Mouse (Mus musculus) embryonic facial prominence, embryonic 10.5 days (tissue): ENCODE data around the gene Bank1. TPM values are rescaled to one million over a fixed set of nuclear protein-coding genes. Genes with fewer than 3 reads are reported as not detected.

Experiments
- DNase-seq: peaks from one replicate; pipeline ENCODE4 v3.0.0-alpha.2; 2017; ENCODE audit warnings: low spot score
- H3K27ac ChIP-seq: fragments of 300-500 bp; sonication (generic); replicated peaks from 2 replicates; pipeline ENCODE4 v1.5.1; 2016; ENCODE audit warnings: mild to moderate bottlenecking
- H3K27me3 ChIP-seq: fragments of 300-500 bp; sonication (generic); replicated peaks from 2 replicates; pipeline ENCODE4 v1.6.1; 2016; ENCODE audit warnings: low read depth, mild to moderate bottlenecking; ENCODE audit not compliant: poor library complexity, severe bottlenecking
- H3K36me3 ChIP-seq: fragments of 300-500 bp; sonication (generic); replicated peaks from 2 replicates; pipeline ENCODE4 v1.6.1; 2016; ENCODE audit warnings: mild to moderate bottlenecking, moderate library complexity
- H3K4me1 ChIP-seq: fragments of 300-500 bp; sonication (generic); 2 replicates; pipeline ENCODE4 v1.6.1; 2016
- H3K4me3 ChIP-seq: fragments of 300-500 bp; sonication (generic); 2 replicates; pipeline ENCODE4 v1.5.1; 2016; ENCODE audit warnings: mild to moderate bottlenecking, moderate library complexity
- H3K9me3 ChIP-seq: fragments of 300-500 bp; sonication (generic); 2 replicates; pipeline ENCODE4 v1.6.1; 2016; ENCODE audit warnings: mild to moderate bottlenecking
- WGBS: fragments of 180-500 bp; shearing (Covaris S2); methylation state at CpG from one replicate; pipeline ENCODE4 v1.1.7; 2016; 5-methylcytosine and 5-hydroxymethylcytosine counted together
- polyA plus RNA-seq: library from polyadenylated mRNA; unstranded; fragments of >200 nt; fragmentation: Nextera tagmentation; extraction: Ambion mirVana; gene quantifications from 2 replicates; pipeline ENCODE4 v1.2.1, GENCODE M21; 2016

Gene Bank1
- polyA plus RNA-seq, 1 experiment from 2014 or later, result 0.31 TPM

DNA sequence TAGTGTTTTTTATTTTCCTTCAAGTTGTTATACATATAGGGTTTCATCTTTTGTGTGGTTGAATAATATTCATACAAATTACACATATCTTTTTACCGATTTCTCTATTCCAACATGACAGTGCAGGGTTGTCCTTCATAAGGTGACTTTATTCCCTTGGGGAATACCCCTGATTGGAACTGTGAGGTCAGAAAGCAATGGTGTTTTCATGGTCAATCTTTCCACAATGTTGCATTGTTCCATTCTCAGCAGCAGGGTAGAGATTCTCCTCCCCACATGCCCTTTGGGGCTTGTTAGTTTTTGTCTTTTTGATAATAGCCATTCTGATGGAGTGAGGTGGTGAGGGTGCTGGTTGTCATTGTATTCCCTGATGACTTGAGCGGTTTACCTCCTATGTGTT is 80.9 kb downstream of the Bank1 start:
- no peaks in the 10 kb centered on the region for H3K4me1 ChIP-seq
- H3K36me3 ChIP-seq, result no peaks in the 10 kb centered on the region
- no peaks in the 10 kb centered on the region for H3K9me3 ChIP-seq
- 42% methylated on average over 2 of the region's 2 CpGs for WGBS
- DNase-seq, result no peak
- H3K4me3 ChIP-seq, result no peak overlapping the region
- no peak overlapping the region for H3K27ac ChIP-seq
- no peaks in the 10 kb centered on the region for H3K27me3 ChIP-seq

DNA sequence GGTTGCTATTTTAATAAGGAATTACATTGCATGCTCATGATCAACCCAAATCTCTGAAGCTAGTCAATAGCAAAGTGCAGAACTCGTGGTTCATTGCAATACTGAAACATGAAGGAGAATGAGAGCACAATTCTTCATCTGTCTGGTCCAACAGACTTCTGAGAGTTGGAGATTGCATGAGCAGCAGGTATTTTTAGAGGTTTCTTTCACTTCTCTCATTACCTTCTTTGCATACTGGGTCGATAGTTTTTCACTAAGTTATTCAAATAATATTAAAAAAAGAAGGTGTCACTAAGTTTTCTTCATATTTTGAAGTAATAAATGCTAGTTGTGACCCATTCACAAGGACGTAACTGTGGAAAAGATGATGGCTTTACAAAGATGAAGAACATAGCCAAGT is 87.1 kb downstream of the Bank1 start:
- H3K27me3 ChIP-seq, result no peaks in the 10 kb centered on the region
- 82% methylated on average over 3 of the region's 3 CpGs for WGBS
- H3K27ac ChIP-seq, result no peak overlapping the region
- DNase-seq, result no peak
- no peak overlapping the region for H3K4me3 ChIP-seq
- no peaks in the 10 kb centered on the region for H3K4me1 ChIP-seq
- no peaks in the 10 kb centered on the region for H3K36me3 ChIP-seq
- H3K9me3 ChIP-seq, result no peaks in the 10 kb centered on the region

DNA sequence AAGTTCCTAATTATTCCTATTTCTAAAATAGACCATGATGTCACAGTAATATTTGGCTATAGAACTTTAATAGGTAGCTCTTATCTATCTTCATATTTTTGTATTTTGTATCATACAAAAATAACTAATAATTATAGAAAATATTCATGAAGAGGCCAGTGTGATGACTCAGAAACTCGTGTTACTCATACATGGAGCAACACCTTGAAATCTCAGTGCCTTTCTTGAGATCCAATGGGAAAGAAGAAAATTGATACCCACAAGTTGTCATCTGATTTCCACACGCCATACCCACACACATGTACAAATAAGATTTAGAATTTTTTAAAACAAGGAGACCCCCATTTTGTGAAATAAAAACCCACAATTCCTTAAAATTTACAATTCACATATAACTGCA is 92.4 kb downstream of the Bank1 start:
- WGBS, result 76% methylated on average over 2 of the region's 2 CpGs
- no peak overlapping the region for H3K27ac ChIP-seq
- H3K4me3 ChIP-seq, result no peak overlapping the region
- no peaks in the 10 kb centered on the region for H3K4me1 ChIP-seq
- no peaks in the 10 kb centered on the region for H3K36me3 ChIP-seq
- H3K9me3 ChIP-seq, result no peaks in the 10 kb centered on the region
- no peak for DNase-seq
- no peaks in the 10 kb centered on the region for H3K27me3 ChIP-seq

DNA sequence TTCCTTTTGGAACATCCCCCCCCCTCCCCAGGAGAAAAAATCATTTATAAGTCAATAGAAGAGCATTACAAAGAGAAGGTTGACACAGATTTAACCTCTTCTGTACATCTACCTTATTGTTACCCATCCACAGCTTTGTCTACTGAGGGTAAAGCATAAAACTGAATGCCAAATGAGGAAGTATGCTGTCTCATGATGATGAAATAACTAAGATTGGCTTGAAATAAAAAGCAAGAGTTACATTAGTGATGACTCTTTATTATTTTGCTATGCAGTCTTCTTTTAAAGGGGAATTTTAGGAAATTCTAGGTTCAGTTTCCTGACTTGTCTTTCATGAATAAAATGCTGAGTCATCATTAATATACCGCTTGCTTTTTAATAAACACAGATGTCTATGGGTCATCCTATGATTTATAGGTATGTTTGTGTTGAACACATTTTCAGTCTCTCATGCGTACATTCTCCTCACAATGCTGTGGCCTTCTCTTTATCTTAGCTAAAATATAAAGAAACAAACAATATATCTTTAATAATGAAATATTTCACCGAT is 95.2 kb downstream of the Bank1 start:
- H3K36me3 ChIP-seq, result no peaks in the 10 kb centered on the region
- H3K4me3 ChIP-seq, result no peak overlapping the region
- H3K27ac ChIP-seq, result no peak overlapping the region
- no peaks in the 10 kb centered on the region for H3K4me1 ChIP-seq
- no peak for DNase-seq
- WGBS, result 94% methylated on average over 3 of the region's 3 CpGs
- no peaks in the 10 kb centered on the region for H3K9me3 ChIP-seq
- no peaks in the 10 kb centered on the region for H3K27me3 ChIP-seq

DNA sequence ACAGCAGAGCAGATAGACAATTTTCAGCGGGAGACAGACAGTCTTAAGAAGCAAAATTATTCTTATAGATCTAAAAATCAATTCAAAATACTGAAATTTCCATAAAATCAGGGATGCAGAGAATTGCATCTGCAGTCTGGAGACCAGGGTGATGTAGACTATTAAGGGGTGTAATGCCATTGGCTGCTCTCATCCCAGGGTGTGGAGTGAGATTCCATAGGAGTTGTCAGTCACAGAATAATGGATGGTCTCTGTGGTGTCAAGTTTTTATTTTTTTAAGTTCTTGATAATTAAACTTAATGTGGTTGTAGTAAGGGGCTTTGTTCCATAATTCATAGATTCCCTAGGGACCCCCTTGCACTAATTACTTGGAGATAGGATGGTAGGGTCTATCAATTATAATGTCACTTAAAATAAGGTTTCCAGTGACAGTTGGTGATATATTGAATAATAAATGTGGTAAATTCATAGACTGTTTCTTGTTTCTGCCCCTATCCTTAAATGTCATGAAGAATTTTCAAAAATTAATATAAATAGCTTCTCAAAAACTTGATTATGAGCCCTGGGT is 136.1 kb downstream of the Bank1 start:
- WGBS, result 75% methylated on average over 1 of the region's 1 CpGs
- no peak for DNase-seq
- Histone ChIP-seq H3K4me3 (no peak overlapping the region), H3K36me3 (no peaks in the 10 kb centered on the region), H3K9me3 (no peaks in the 10 kb centered on the region), H3K27ac (no peak overlapping the region), H3K27me3 (no peaks in the 10 kb centered on the region), H3K4me1 (no peaks in the 10 kb centered on the region)

DNA sequence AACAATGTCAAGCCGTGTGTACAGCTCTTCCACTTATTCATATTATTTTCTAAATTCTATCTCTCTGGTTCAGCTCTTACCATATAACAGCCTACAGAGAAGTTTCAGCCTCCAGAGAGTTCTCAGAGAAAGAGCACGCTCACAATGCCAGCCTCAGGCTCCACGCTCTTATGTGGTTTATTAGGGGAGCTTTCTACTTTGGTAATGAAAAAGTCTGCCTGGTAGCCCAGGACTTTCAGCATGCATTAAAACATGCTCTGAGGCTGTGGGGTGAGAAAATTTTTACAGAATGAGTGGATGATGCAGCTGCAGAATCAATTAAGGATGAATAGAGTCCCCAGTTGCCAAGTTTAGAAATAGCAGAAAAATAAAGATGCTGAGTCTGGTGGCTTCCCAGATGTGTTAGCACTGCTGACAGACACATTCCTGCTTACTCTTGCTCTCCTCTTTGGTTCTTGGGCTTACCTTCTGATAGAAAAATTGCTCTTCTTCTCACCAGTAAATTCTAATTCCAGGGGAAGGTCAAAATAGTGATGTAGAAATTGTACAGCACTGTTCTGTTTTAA is 139.2 kb downstream of the Bank1 start:
- Histone ChIP-seq H3K36me3 (no peaks in the 10 kb centered on the region), H3K4me3 (no peak overlapping the region), H3K27me3 (no peaks in the 10 kb centered on the region), H3K4me1 (no peaks in the 10 kb centered on the region), H3K27ac (no peak overlapping the region), H3K9me3 (no peaks in the 10 kb centered on the region)
- no peak for DNase-seq
- 89% methylated on average over 3 of the region's 3 CpGs for WGBS

DNA sequence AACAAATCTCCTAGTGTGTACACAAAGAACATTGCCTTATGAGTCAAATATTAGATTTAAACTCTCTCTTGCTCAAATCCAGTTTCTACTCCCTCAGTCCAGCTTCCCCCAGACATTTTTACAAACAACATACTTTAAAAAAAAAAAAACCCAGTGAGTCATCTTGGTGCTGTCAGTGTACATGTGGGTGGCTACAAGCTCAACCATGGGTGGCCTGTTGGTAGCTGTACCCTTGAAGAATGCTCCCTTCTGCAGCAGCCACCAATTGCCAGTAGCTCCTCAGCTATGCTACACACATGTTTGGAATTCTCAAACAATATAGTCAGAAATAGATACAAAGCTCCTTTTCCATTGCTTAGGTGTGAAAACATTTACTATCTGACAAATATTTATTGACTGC is 154.2 kb downstream of the Bank1 start:
- no peak overlapping the region for H3K27ac ChIP-seq
- H3K36me3 ChIP-seq, result no peaks in the 10 kb centered on the region
- no peaks in the 10 kb centered on the region for H3K4me1 ChIP-seq
- H3K9me3 ChIP-seq, result no peaks in the 10 kb centered on the region
- no peak overlapping the region for H3K4me3 ChIP-seq
- no peak for DNase-seq
- H3K27me3 ChIP-seq, result no peaks in the 10 kb centered on the region

DNA sequence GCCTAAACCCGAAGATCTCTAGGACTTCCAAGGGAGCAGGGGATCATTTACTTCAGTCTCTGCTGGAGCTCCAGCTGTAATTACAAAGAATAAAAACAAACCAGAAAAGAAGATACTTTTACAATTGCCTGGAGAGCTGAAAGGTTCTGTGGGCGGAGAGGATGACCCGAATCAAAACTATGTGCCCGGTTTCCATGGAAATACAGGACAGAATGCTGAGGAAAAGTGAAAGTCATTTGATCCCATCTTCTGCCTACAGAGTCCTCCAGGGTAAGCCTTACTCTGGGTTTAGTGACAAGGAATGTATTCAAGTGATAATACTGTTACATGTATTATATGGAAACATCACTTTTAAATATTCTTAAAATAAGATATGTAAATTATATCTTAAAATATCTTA is 157.8 kb downstream of the Bank1 start:
- 61% methylated on average over 4 of the region's 4 CpGs for WGBS
- DNase-seq, result no peak
- no peaks in the 10 kb centered on the region for H3K36me3 ChIP-seq

DNA sequence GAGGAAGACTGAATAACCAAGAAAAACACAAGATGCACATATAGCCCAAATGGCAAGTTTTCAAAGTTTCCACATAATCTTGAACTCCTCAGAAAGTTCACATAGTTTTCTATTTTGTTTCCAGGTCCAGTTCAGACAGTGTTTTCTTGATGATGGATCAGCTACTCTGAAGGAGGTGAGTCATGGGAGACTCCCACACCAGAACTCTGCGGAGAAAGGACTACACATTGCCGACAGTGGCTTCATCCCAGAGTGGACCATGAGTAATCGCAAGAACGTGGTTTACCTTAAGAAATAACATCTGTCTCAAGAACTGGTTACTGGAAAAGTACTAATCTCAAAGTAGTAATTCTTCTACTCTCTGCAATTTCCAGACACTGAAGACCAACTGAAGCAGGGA is 159.2 kb downstream of the Bank1 start:
- no peak for DNase-seq
- H3K27me3 ChIP-seq, result no peaks in the 10 kb centered on the region
- no peak overlapping the region for H3K27ac ChIP-seq
- H3K36me3 ChIP-seq, result no peaks in the 10 kb centered on the region
- H3K4me3 ChIP-seq, result no peak overlapping the region
- WGBS, result 93% methylated on average over 4 of the region's 4 CpGs
- H3K9me3 ChIP-seq, result no peaks in the 10 kb centered on the region
- no peaks in the 10 kb centered on the region for H3K4me1 ChIP-seq

More for the DNA sequence above, 157.8 kb downstream of the Bank1 start:
- H3K9me3 ChIP-seq, result no peaks in the 10 kb centered on the region
- H3K27me3 ChIP-seq, result no peaks in the 10 kb centered on the region
- H3K4me3 ChIP-seq, result no peak overlapping the region
- H3K4me1 ChIP-seq, result no peaks in the 10 kb centered on the region
- no peak overlapping the region for H3K27ac ChIP-seq

DNA sequence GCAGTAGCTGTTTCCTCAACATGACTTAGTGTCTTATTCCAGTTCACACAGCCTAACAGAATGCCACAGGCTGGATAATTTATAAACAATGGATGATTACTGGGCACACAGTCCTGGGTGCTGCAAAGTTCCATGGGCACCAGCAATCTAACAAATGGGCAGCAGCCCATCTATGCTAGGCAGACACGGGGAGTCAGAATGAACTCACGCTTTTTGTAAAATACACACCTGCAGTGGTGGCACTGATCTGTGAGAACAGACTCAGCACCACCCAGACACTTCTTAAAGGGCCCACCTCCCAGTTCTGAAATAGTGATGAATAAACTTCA is 159.9 kb downstream of the Bank1 start:
- no peak overlapping the region for H3K27ac ChIP-seq
- H3K36me3 ChIP-seq, result no peaks in the 10 kb centered on the region
- H3K27me3 ChIP-seq, result no peaks in the 10 kb centered on the region
- no peak overlapping the region for H3K4me3 ChIP-seq
- no peaks in the 10 kb centered on the region for H3K4me1 ChIP-seq
- WGBS, result 83% methylated on average over 2 of the region's 2 CpGs
- no peak for DNase-seq
- H3K9me3 ChIP-seq, result no peaks in the 10 kb centered on the region

DNA sequence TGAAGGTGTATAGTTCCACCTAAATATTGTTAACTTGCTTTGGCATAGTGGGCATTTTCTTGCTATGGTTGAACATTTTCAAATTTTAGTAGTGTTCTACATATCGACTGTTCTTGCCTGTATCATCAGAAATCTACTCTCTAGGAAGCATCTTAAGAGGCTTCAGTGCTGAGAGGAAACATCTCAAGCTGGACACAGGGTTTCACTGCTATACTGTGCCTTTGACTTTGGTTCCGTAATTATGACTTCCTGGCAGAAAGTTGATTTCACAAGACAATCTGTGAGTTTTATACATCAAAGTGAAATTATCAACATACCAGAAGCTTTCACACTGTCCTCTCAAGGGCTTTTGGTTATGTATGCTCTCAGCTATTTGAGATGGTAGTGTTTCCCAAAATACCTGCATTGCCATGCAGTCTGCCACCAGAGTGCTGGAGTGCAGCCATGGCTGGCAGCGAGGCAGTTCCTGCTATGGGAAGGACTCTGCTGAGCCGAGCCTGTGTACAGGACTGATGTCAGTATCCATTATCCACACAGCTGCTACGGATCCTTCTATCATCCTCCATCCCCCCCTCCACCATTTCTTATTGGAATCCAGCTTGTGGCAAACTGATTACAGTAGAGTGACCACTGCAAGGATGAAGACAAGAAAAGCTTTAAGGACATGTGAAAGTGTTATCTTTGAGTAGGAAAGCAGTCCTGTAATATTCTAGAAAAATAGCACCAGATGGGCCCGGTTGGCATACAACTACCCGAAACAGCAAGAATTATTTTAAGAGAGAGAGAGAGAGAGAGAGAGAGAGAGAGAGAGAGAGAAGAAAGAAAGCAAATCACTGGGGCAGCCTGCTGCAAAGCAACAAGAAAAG is 160.5 kb downstream of the Bank1 start:
- H3K4me1 ChIP-seq, result no peaks in the 10 kb centered on the region
- no peak for DNase-seq
- H3K36me3 ChIP-seq, result no peaks in the 10 kb centered on the region
- 89% methylated on average over 7 of the region's 7 CpGs for WGBS
- H3K9me3 ChIP-seq, result no peaks in the 10 kb centered on the region
- no peaks in the 10 kb centered on the region for H3K27me3 ChIP-seq
- no peak overlapping the region for H3K4me3 ChIP-seq
- no peak overlapping the region for H3K27ac ChIP-seq

DNA sequence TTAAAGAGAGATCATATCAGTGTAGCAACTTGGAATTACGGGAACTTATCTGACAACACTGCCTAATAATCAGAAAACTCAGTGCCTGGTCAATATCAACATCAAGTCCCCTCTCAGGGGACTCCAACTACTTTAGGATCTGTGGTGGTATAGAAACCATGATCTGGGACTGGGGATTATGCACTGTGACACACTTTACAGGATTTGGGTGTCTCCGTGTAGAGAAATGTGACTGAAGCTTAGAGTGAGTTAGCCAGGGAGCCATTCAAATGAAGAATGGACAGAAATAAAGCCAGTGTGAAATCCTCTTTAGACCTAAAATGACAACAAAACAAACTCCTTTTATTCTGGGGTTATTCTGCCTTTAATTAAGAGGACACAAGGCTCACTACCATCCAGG is 167.8 kb downstream of the Bank1 start:
- DNase-seq, result no peak
- no peaks in the 10 kb centered on the region for H3K4me1 ChIP-seq
- H3K27ac ChIP-seq, result no peak overlapping the region
- 60% methylated on average over 2 of the region's 2 CpGs for WGBS
- no peaks in the 10 kb centered on the region for H3K27me3 ChIP-seq
- no peak overlapping the region for H3K4me3 ChIP-seq
- H3K36me3 ChIP-seq, result no peaks in the 10 kb centered on the region
- no peaks in the 10 kb centered on the region for H3K9me3 ChIP-seq

DNA sequence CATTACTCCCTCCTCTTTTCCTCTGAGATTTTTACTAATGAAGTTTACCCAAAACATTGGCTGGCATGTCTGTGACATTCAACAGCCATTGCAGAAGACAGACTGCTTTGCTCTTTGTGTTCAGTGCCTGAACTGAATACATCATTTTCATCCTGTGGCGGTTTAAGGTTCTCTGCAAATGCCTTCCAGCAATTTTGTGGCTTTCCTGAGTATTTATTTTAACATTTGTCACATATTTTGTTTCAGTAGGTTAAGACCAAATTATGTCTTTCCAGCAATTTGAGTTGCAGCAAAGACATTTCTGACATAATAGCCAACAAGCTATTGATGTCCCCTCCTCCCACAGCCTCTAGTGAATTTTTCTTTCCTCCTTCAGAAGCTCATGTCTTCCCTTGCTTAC is 170.3 kb downstream of the Bank1 start:
- no peaks in the 10 kb centered on the region for H3K4me1 ChIP-seq
- no peak overlapping the region for H3K4me3 ChIP-seq
- H3K27ac ChIP-seq, result no peak overlapping the region
- H3K36me3 ChIP-seq, result no peaks in the 10 kb centered on the region
- no peaks in the 10 kb centered on the region for H3K9me3 ChIP-seq
- H3K27me3 ChIP-seq, result no peaks in the 10 kb centered on the region
- 70% methylated on average over 1 of the region's 1 CpGs for WGBS
- no peak for DNase-seq
